Mouse (Mus musculus): Measurements from ENCODE around the gene Tln1.
"Not testable (repeated sequence)": the region's sequence is repeated elsewhere in the genome, so short reads cannot be mapped to it uniquely, and the experiment has no call there.

Gene Tln1

DNA sequence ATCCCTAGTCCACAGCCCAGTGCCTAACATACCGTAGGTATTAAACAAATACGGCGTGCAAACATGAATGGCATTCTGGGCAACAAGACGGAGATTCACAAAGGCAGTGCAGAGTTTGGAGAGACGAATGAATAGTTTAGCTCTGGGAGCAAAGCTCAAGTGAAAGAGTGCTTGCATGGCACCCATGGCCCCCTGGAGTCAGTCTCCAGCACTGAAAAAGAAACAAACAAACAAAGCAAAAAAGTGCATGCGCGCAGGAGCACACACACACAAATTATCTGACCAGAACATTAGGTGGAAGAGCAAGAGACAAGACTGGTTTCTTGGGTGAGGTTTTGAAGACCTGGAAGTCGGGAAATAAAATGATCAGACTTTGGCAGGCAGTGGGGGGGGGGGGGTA is 56.4 kb downstream of the Tln1 start:
- DNase-seq (ENCODE audit: low spot score in 2 of 2), result no peak

DNA sequence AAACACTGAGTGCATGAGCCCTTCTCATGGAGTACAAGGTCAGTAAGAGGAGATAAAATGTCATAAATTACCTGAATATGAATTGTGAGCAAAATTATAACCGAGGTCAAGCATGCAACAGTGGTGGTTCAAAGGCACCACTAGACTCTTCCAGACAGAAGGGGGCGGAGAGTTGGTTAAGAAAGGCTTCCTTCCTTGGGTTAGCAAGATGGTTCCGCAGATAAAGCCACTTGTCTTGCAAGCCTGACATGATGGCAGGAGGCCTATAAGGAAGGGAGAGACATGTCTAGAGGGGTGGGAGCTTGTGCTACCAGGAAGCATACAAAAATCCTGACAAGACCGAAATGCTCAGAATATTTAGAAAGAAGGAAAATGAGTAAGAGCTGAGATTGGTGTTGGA is 58.2 kb downstream of the Tln1 start:
- DNase-seq (ENCODE audit: low spot score in 2 of 2), result no peak

DNA sequence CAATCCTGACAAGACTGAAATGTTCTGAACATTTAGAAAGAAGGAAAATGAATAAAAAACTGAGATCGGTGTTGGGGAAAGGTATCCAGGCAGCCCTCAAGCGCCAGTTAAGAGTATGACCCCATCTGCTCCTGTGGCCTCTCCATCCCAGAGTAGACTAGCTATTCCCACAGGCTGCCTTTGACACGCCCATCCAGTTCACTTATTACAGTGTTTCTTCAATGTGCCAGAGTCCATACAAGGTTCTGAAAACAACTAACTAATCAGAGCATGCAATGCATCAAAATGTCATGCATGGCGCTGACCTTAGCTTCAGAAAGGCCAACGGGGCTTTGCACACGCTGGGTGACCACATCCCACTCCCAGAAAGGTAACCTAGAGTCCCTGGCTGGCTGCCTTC is 59.0 kb downstream of the Tln1 start:
- no peak for DNase-seq (ENCODE audit: low spot score in 2 of 2)

DNA sequence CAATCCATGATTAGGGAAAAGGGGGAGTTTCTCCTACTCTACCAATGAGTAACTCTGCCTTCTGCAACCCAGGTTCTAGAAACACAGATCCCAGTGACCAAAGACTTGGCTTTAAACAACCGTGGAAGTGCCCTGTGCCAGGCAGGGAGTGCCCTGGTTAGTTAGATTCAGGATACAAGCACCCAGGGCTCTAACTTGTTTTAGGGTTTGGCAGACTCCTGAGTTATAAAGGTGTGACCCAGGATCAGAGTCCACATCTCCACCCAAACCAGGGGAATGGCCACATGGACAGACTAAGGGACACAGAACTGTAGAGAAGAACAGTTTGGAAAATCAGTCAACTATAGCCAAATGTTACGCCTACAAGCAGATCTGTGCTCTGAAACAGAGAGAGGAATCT is 59.5 kb downstream of the Tln1 start:
- no peak for DNase-seq (ENCODE audit: low spot score in 2 of 2)

DNA sequence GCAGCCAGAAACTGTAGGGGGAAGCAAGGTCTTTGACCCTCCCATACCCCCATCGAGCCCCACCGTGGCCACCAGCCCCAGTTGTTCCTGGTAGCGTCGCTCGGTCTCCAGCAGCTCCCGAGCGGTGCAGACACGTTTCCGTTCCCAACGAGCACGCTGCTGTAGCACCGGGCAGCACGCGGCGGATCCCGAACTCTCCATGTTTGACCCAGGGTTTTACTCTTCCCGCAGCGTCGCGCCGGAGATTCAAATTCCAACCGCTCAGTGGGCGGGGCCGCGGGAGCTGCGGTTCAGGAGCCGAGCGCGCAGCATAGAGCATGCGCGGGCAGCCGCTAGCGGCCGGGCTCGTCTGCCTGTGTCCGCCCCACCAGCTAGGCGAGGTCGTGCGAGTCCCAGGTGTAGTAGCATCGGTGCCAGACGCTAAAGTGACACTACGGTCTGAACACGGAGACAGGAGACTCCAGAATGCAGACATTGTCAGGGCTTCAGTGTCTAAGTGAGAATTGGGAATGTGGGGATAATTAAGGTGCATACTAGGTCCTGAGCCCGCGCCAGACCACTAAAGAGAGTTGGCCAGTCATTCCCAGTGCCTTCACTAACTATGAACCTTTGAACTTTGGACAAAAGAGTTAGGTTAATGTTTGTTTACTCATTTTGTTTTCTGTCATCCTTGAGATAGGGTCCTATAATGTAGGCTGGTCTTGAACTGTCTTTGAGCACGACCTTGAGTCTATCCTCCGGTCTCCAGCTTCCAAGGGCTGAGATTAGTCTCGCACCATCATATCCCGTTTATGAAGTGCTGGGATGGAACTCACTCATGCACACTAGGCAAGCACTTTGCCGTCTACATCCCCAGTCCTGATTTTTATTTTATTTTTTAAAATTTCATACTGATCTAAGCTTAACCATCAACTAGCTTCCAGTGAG is 62.8 kb downstream of the Tln1 start, which contains the start of gene Arhgef39:
Gene Arhgef39 (minus strand): TSS at position 289 of the 927 bp plus-strand sequence.
- peak; percentile 40 to 53 for DNase-seq (ENCODE audit: low spot score in 2 of 2)

DNA sequence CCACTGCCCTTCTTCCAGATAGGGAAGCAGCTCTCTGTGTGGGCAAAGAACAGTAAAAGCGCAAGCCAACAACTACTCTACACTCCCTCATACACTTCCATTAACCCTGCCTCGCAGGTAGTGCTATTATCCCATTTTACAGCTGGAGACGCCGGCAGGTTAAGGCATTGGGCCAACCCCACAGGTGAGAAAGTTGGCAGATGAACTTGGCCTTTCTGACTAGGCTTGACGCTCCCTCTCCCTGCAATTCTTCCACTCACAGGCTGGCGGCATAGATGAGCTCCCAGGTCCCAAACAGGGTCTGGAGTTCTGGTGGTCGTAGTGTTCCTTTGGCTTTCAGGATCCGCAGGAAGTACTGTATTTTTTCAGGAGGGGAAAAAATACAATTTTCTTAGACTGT is 63.5 kb downstream of the Tln1 start:
- DNase-seq (ENCODE audit: low spot score in 2 of 2), result no peak

DNA sequence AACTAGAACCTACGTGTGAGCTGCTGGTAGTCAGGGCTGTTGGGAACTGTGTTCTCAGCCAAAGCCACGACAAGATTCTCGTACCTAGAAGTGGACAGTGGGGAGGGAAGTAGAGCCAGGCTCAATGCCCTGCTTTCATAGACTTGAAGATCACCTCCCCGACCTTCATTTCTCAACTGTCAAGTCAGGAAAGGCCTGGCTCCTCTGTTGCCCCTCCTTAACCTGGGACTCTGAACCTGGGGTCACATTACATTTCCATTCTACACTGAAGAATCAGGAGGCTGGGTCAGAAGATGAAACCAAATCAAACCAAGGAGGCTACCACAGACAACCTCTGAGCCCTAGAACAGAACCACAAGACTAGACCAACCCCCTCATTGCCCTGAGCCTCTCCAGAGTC is 64.5 kb downstream of the Tln1 start:
- DNase-seq (ENCODE audit: low spot score in 2 of 2), result no peak

DNA sequence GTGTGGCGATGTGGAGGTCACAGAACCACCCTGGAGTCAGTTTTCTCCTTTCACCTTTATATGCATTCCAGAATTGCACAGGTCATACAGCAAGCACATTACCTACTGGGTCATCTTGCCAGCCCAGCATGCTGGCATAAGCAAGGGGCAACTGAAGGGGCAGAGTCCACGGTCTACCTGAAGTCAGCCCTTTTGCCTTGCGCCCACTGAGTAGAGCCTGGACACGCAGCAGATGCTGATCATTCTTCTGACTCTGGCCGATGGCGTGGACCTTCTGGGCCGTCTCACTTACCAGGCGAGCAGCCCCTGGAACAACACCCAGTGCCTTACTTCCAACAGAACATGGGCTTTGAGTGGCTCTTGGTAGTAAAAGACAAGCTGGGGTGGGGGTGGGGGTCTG is 65.1 kb downstream of the Tln1 start:
- no peak for DNase-seq (ENCODE audit: low spot score in 2 of 2)

DNA sequence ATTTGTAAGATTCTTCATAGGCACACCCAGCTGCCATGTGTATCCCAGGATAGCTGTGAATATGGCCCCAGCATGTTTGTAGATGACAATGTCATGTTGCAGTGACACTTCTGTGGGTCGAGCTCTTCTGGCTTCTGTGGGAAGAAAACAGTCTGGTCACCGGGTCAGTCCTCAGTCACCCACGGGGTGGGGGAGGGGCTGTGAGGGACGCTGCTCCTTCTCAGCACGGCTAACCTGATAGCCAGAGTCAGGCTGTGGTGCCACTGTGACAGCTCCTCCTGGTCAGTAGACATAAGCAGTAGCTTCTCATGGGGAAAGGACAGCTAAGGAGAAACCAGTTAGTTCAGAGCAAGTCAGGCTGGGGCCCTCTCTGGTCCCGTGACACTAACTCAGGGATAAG is 65.9 kb downstream of the Tln1 start:
- DNase-seq (ENCODE audit: low spot score in 2 of 2), result no peak

DNA sequence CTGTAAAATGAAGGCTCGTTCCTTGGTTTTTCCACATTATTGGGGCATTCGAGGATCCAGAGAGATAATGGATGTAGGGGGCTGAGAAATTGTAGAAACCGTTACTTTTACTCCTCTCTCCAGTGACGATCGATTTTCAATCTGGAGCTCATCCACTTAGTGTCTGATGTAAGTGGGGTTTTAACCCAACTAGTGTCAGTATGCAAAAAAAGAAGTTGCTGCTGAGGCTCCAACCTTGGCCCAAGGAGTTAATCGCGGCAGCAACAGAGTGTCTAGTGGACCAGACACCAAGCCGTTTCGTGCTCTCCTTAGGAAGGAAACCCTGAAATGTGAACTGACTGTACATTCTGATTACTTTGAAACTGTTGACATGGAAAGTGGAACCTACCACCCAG is 68.6 kb downstream of the Tln1 start:
- DNase-seq (ENCODE audit: low spot score in 2 of 2), result no peak

DNA sequence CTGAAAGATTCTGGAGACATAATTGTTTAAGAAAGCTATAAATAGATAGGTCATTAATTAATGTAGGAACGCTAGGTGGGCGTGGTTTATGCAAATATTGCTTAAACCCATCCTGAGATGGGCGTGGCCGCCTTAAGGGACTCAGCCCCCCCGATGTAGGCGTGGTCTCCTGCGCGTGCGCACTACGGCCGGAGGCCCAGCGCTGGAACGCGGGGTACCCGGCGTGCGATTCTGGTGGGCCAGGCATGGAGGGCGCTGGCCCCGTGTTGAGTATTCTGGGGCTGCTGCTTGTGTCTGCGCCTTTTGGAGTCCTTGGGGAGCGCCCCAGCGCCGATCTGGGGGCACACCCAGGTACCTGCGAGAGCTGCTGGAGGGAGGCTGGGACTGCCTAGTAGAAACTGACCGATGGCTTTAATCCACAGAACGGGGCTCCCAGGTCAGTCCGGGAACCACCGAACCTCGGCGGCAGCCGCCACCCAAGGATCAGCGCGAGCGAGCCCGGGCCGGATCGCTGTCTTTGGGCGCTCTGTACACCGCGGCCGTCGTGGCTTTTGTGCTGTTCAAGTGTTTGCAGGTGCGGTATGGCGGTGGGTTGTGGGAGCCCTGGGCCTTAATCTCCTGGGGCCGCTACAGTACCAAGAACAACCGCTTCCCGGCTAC is 69.2 kb downstream of the Tln1 start:
- DNase-seq (ENCODE audit: low spot score in 2 of 2), result peak; percentile 93 to 94

DNA sequence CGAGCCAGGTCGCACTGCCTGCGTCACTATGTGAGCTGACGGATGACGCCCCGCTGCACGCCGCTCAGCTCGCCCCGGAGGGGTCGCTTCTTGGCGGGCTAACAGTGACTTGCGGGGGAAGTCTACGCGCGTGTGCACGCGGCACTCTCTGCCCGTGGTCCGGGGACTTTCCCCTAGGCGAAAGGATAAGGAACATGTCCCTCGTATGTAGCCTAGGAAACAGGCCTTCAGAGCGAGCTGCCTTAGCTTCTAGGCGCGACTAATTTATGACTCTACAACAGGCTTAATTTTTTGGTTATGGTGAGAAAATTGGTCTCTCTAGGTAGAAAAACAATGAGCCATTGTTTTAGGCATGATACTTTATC is 69.7 kb downstream of the Tln1 start, which contains the start of gene Ccdc107:
Gene Ccdc107 (plus strand): TSS at position 80 of the 365 bp plus-strand sequence.
- DNase-seq (ENCODE audit: low spot score in 2 of 2), result peak; percentile 91 to 96

DNA sequence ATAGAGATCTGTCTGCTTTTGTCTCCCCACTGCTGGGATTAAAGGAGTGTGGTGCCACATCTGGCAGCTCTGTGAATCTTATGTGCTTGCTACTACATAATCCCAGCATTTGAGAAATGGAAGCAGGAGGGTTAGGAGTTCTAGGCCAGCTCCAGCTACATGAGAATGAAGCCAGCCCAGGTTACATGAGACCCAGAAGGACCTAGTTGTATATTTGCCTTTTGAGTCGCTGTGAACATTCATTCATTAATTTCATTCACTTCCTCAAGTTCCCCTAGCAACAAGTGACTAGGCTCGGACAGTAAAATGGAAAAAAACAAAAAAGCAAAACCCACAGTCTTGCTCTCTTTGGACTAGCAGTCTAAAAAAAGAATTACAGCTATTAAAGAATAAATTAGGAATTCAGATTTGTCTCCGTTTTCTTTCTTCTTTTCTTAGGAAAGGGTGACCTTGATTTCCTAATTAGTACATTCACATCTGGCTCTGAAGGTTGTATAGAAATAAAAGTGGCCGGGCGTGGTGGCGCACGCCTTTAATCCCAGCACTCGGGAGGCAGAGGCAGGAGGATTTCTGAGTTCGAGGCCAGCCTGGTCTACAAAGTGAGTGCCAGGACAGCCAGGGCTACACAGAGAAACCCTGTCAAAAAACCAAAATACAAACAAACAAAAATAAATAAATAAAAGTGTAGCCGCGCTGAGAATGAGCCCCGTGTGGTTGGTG is 70.2 kb downstream of the Tln1 start:
- no peak for DNase-seq (ENCODE audit: low spot score in 2 of 2)

DNA sequence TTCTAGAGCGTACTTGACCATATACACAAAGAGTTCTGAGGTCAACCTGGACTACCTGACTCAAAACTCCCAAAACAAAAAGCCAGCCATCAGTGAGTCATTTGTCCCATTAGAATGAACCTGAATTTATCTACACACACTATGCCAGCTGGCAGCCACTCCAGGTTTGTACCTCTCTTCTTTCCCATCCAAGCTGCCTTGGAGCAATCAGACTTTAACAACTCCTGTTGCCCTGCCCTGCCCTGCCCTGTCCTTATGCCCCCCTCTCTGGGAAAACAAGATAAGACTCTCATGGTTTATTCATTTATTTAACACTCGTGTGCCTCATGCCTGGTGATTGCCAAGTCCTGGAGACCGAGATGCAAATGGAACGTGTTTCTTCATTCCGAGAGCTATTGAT is 71.7 kb downstream of the Tln1 start:
- DNase-seq (ENCODE audit: low spot score in 2 of 2), result no peak

DNA sequence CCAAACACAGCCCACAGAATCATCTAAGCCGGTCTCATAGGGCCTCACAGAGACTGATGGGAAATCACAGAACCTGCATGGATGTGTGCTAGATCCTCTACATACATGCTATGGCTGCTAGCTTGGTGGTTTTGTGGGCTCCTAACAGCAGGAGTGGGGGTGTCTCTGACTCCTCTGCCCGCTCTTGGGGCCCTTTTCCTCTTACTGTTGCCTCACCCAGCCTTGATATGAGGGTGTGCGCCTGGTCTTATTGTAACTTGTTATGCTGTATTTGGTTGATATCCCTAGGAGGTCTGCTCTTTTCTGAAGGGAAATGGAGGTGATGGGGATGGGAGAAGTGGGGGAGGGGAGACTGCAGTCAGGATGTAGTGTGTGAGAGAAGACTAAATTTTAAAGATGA is 72.9 kb downstream of the Tln1 start:
- no peak for DNase-seq (ENCODE audit: low spot score in 2 of 2)

DNA sequence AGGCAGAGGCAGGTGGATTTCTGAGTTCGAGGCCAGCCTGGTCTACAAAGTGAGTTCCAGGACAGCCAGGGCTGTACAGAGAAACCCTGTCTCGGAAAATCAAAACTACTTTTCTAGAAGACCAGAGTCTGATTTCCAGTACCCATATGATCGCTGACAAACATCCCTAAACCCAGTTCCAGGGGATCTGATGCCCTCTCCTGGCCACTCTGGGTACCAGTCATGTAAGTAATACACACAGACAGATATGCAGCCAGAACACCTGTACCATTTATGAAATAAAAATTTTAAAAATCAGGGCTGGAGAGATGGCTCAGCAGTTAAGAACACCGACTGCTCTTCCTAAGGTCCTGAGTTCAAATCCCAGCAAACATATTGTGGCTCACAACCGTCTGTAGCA is 76.8 kb downstream of the Tln1 start:
- not testable (repeated sequence) for DNase-seq (ENCODE audit: low spot score in 2 of 2)

DNA sequence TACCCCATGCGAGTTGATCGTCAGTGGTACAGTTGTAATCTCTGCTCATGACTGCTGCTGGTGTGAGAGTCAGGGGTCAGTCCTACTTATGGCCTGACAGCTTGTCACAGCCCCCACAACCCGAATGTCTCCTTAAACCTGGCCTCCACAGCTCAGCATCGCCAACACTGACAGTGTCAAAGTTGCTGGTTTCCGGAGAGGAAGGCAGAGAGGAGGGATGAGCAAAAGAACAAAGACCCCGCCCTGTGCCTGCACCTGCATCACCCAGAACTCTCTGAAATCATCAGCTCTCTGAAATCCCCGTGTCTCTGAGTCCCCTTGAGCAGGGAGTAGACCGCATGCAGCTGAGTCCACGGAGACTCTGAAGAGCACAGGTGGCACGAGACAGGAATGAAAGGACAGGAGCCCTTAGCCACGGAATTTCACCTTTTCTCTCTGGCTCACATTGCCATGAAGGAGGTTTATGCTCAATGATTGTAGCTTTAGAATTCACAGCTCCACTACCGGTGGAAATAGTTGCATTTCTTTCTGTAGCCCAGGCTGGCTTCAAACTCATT is 78.9 kb downstream of the Tln1 start, which contains the start of gene Sit1:
Gene Sit1 (minus strand): TSS at position 200 of the 557 bp plus-strand sequence.
- no peak for DNase-seq (ENCODE audit: low spot score in 2 of 2)

DNA sequence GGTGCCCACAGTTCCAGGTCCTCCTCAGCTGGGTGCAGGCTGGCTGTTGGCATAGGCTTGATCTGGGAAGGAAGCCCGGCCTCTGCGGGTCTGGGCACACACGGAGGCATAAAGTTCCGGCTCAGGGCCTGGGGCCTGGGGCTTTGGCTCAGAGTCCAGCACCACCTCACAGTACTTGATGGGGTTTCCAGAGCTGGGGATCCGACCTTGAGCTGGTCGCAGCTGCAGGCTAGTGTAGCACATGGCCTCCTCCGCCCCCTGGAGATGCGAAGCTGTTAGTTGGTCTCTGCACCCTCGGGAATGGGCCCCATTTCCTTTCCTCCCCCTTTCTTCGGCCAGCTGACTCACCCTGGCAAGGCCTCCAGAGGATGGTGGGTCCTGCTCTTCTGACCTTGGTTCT is 79.9 kb downstream of the Tln1 start:
- DNase-seq (ENCODE audit: low spot score in 2 of 2), result no peak

DNA sequence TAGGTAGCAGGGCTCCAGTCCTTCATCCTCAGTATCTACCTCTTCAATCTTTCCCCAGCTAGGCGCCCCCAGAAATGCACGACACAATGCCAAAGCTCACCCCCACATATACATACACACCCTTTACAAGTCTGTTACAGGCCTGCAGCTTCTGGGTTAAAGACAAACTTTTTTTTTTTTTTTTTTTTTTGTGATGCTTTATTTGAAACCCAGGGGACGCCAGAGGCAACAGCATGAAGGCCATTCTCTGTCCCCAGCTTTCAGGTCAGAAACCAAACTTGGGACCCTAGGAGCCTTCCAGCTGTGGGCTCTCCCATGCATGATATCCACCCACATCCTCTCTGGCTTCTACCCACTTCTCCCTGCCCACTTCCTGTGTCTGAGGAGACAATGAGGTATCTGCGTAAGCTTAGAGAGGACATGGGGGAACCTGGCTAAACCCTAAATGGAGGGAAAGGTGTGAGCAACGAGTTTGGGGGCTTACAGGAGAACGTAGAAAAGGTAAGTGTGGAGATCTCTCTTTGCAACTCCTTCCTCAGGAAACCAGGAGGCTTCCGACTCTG is 80.5 kb downstream of the Tln1 start:
- DNase-seq (ENCODE audit: low spot score in 2 of 2), result no peak

Data from right cerebral cortex, postnatal 36 days (tissue).